Mouse (Mus musculus): Measurements from ENCODE around the gene Gm40460.
A peak's percentile ranks its signal among the peaks of the same experiment; 100 is the strongest.
"Not testable (repeated sequence)": the region's sequence is repeated elsewhere in the genome, so short reads cannot be mapped to it uniquely, and the experiment has no call there.

Gene Gm40460

GRCm38 (mm10) chr7:142240978-142241377 is at the start of gene Gm40460:
Gene Gm40460 (minus strand): TSS chr7:142241078.
- no peak for DNase-seq (ENCODE audit: low spot score)

- not testable (repeated sequence) for DNase-seq (ENCODE audit: low spot score)
These were observed 45.2 kb upstream of the Gm40460 start for GRCm38 (mm10) chr7:142285910-142286612.

DNA sequence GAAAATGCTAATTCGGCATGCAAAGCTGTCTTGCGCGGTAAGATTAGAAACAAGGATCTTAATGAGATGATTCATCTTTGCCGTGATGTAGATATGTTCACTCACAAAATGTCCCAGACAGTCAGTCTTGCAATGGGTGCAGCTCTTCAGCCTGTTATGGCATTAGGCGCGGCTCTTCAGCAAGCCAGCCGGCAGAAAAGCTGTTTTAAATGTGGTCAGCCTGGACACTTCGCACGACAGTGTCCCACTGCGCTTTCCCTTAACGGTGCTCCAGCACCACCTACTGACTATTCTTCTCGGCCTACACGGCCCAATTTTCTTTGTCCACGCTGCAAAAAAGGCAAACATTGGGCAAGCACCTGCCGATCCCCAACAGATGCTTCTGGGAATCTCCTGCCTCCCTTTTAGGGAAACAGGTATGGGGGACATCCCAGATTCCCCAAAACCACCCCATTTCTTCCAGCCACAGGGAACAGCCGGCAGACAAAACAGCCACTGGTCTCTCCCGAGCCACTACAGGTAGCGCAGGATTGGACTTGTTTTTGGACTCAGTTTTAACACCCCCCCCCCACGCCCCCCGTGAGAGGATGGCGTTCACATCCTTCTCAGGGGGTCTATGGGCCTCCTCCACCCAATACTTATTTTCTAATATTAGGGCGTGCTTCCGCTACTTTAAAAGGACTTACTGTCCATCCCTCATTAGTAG is 44.4 kb upstream of the Gm40460 start:
- no peak for DNase-seq (ENCODE audit: low spot score)

DNA sequence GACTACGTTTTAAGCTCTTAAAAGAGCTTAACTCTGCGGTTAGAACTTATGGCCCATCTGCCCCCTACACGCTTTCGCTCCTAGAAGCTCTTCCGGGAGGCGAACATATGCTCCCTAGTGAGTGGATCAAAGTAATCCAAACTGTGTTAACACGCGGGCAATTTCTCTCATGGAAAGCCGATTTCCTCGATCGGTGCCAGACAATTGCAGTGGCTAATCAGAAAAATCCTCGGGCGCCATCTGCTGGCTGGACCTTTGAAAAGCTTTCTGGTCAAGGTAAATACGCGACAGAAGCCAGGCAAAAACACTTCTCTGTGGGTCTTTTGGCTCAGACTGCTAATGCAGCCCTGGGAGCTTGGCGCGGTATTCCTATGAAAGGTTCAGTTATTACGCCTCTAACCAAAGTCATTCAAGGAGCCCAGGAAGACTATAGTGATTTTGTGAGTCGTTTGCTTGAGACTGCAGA is 43.8 kb upstream of the Gm40460 start:
- DNase-seq (ENCODE audit: low spot score), result peak; percentile 68

- peak; percentile 18 for DNase-seq (ENCODE audit: low spot score)
These were observed 43.2 kb upstream of the Gm40460 start for GRCm38 (mm10) chr7:142284023-142284591.

DNA sequence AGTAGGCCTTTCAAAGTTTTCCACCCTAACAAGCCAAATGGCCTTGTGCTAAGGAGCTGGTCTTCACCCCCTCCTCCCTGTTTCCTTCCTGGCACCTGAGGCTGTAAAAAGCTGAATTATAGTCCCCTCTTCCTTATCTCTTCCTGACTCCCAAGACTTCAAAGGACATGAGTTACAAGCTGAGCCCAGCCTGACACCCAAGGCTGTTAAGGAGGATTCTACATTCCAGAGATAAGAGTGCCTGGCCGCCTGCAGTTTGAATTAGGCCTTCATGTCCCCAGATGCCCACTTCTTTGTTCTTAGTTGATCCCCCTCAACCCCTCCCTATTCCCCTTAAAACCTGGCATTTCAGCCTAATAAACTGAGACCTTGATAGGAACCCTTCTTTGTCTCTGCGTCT is 42.0 kb upstream of the Gm40460 start:
- not testable (repeated sequence) for DNase-seq (ENCODE audit: low spot score)

- not testable (repeated sequence) for DNase-seq (ENCODE audit: low spot score)
These were observed 38.4 kb upstream of the Gm40460 start for GRCm38 (mm10) chr7:142279291-142279690.

DNA sequence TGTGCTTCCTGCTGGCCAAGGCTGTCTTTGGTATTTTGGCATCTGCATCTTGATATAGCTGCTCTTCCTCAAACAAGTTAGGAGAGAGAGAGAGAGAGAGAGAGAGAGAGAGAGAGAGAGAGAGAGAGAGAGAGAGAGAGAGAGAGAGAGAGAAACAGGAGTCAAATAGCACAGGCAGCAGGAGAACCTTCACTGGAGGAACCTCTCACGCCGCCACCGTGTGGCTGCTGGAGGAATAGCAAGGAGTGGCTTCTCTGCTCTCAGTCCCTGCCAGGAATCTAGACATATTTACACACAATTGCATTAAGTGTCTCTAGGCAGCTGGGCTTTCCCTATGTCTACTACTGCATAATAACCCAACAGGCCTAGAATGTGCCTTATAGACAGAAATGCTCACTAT is 37.3 kb upstream of the Gm40460 start:
- DNase-seq (ENCODE audit: low spot score), result peak; percentile 10

DNA sequence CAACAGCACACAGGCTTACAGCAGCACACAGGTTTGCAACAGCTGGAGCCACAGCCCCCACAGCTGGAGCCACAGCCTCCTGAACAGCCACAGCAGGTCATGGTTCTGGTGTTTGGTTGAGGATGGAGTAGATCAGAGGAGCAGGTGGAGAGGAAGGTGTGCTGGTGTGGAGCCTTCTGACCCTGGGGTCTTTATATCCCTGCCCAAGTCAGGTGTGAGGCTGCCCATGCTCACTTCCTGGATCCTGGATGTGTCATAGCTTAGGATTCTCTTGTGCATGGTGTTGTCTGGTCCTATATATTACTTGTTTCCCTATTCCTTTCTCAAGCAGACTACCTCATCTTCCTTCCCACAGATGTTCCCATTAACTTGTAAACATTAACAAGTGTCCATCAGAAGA is 33.4 kb upstream of the Gm40460 start, which contains the start of gene Gm4559:
Gene Gm4559 (minus strand): TSS at position 101 of the 400 bp plus-strand sequence.
- DNase-seq (ENCODE audit: low spot score), result not testable (repeated sequence)

DNA sequence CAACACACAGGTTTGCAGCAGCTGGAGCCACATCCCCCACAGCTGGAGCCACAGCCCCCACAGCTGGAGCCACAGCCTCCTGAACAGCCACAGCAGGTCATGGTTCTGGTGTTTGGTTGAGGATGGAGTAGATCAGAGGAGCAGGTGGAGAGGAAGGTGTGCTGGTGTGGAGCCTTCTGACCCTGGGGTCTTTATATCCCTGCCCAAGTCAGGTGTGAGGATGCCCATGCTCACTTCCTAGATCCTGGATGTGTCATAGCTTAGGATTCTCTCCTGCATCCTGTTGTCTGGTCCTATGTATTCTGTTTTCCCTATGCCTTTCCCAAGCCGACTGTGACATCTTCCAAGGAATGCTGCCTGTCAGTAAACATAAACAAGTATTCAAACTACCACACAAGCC is 17.4 kb upstream of the Gm40460 start, which contains the start of gene Gm2431:
Gene Gm2431 (minus strand): TSS at position 101 of the 400 bp plus-strand sequence.
- DNase-seq (ENCODE audit: low spot score), result not testable (repeated sequence)

DNA sequence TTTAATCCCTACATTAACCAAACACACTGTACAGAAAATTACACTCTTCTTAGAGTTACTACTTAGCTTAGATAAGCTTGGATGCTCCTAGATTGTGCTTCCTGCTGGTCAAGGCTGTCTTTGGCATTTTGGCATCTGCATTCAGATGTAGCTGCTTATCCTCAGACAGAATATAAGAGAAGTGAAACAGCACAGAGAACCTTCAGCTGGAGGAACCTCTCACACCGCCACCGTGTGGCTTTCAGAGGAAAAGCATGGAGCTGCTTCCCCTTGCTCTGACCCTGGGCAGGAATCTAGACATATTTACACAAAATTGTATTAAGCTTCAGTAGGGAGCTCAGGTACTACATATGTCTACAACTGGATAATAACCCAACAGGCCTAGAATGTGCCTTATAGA is 14.6 kb upstream of the Gm40460 start:
- no peak for DNase-seq (ENCODE audit: low spot score)

DNA sequence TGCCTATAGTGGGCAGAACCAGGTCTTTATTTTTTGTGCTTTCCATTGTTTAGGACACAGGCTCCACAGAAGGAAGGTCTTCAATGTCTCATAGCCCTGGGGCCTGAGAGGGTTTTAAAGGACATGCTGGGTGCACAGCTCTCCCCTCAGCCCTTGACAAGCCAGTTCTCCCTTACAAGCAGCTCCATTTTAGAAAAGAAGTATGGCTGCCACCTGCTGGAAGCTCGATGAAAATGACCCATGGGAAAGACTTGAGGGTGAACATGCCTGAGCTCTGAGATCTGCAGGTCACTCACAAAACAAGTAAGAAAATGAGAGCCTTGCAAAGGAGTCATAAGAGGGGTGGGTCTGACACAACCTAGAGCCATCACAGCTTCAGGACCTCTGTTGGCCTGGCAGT is 8.9 kb upstream of the Gm40460 start:
- no peak for DNase-seq (ENCODE audit: low spot score)

DNA sequence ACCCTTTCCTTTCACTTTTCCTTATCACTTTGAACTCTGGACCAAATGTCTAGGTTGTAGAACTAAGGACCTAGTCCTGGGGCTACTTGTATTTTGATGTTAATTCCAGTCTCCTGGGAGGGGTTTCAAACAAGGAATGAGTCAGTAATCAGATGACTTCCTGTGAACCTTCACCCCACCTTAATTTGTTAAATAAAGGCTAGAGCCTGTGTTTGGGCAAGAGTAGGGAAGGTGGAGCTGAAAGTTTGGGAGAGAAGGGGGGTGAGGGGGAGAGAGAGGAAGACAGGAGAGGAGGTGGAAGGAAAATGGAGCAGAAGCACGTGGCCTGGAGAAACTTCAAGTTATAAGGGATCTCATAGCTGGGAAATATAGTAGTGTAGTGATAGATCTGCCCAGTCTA is 9.3 kb downstream of the Gm40460 start:
- DNase-seq (ENCODE audit: low spot score), result no peak

GRCm38 (mm10) chr7:142229871-142230270 is 11.0 kb downstream of the Gm40460 start, which contains the start of gene Krtap5-5:
Gene Krtap5-5 (minus strand): TSS chr7:142229971.
- not testable (repeated sequence) for DNase-seq (ENCODE audit: low spot score)

DNA sequence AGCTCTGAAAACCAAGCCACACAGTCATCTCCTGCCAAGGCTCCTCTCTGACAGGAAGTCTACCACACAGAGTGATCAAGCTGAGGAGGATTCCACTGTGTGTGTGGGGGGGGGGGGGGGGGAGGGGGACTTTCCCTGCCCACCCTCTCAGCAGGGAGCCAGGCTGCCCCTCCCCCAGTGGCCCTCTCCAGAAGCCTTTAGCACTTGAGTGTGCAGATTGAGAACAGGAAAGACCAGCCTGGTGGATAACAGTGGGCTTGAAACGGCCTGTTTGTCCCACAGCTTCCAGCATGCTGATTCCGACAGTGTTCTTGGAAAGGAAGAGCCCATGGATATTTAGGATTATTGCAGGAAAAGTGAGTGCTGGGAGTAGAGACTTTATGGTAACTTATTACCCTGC is 16.4 kb downstream of the Gm40460 start:
- DNase-seq (ENCODE audit: low spot score), result no peak

DNA sequence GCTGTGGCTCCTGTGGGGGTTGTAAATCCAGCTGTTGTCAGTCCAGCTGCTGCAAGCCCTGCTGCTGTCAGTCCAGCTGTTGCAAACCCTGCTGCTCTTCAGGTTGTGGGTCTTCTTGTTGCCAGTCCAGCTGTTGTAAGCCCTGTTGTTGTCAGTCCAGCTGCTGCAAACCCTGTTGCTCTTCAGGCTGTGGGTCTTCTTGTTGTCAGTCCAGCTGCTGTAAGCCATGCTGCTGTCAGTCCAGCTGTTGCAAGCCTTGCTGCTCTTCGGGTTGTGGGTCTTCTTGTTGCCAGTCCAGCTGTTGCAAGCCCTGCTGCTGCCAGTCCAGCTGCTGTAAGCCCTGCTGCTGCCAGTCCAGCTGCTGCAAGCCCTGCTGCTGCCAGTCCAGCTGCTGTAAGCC is 28.7 kb downstream of the Gm40460 start:
- DNase-seq (ENCODE audit: low spot score), result not testable (repeated sequence)

GRCm38 (mm10) chr7:142211559-142211958 is 29.3 kb downstream of the Gm40460 start, which contains the start of gene Gm7579:
Gene Gm7579 (plus strand): TSS chr7:142211859.
- no peak for DNase-seq (ENCODE audit: low spot score)

DNA sequence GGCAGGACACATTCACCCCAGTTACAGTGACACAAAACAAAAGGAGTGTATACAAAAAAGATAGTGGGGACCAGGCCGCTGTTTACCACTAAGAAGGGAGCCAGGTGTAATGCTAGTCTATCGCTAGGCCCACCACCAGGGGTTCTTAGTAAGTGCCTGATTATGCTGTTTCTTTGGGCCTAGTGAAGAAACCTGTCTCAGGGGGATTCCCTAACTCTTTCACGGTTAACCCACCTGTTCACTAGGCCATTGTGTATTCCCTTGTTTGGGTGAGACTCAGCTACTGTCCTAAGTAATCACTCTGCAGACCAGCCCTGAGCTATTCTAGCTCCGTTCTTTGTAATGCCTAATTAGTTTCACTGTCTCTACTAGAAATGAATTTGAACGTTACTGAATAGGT is 34.0 kb downstream of the Gm40460 start:
- not testable (repeated sequence) for DNase-seq (ENCODE audit: low spot score)

GRCm38 (mm10) chr7:142205488-142205887 is 35.4 kb downstream of the Gm40460 start:
- no peak for DNase-seq (ENCODE audit: low spot score)

GRCm38 (mm10) chr7:142201064-142201463 is 39.8 kb downstream of the Gm40460 start, which contains the start of gene Krtap5-3:
Gene Krtap5-3 (plus strand): TSS chr7:142201364.
- DNase-seq (ENCODE audit: low spot score), result no peak

GRCm38 (mm10) chr7:142198748-142199147 is 42.1 kb downstream of the Gm40460 start:
- DNase-seq (ENCODE audit: low spot score), result no peak
